Mouse (Mus musculus) embryonic facial prominence, embryonic 14.5 days (tissue): ENCODE data around the gene Gtdc1. TPM values are rescaled to one million over a fixed set of nuclear protein-coding genes. Genes with fewer than 3 reads are reported as not detected.

Experiments
- ATAC-seq: fragments of 200-750 bp; cut with Nextera tagmentation; 2 replicates; pipeline ENCODE4 v1.8.0; 2017; ENCODE audit warnings: low read depth, moderate number of reproducible peaks, moderate TSS enrichment
- DNase-seq: peaks from one replicate; pipeline ENCODE4 v3.0.0-alpha.2; 2015; ENCODE audit warnings: low spot score
- H3K27ac ChIP-seq: fragments of 300-500 bp; sonication (generic); replicated peaks from 2 replicates; pipeline ENCODE4 v1.5.1; 2014; ENCODE audit warnings: low read depth, mild to moderate bottlenecking, low read length, moderate library complexity
- H3K27me3 ChIP-seq: fragments of 300-500 bp; sonication (generic); replicated peaks from 2 replicates; pipeline ENCODE4 v1.6.1; 2014; ENCODE audit warnings: low read length; ENCODE audit not compliant: control insufficient read depth, insufficient read depth
- H3K36me3 ChIP-seq: fragments of 300-500 bp; sonication (generic); 2 replicates; pipeline ENCODE4 v1.6.1; 2014; ENCODE audit warnings: low read length, mixed read lengths; ENCODE audit not compliant: control insufficient read depth, insufficient read depth
- H3K4me1 ChIP-seq: fragments of 300-500 bp; sonication (generic); 2 replicates; pipeline ENCODE4 v1.6.1; 2014; ENCODE audit warnings: antibody characterized with exemption, low read length; ENCODE audit not compliant: control insufficient read depth, insufficient read depth
- H3K4me2 ChIP-seq: fragments of 300-500 bp; sonication (generic); 2 replicates; pipeline ENCODE4 v1.6.1; 2014; ENCODE audit warnings: low read depth, mild to moderate bottlenecking, low read length, moderate library complexity, mixed read lengths
- H3K4me3 ChIP-seq: fragments of 300-500 bp; sonication (generic); 2 replicates; pipeline ENCODE4 v1.5.1; 2014; ENCODE audit warnings: low read depth, mild to moderate bottlenecking, low read length
- H3K9ac ChIP-seq: fragments of 300-500 bp; sonication (generic); 2 replicates; pipeline ENCODE4 v1.6.1; 2014; ENCODE audit warnings: low read depth, mild to moderate bottlenecking, low read length, moderate library complexity, mixed read lengths
- H3K9me3 ChIP-seq: fragments of 300-500 bp; sonication (generic); 2 replicates; pipeline ENCODE4 v1.6.1; 2016; ENCODE audit warnings: low read length; ENCODE audit not compliant: control insufficient read depth
- WGBS: fragments of 180-500 bp; shearing (Covaris S2); extraction: QIAGEN DNeasy Blood & Tissue Kit; methylation state at CpG from one replicate; pipeline ENCODE4 v1.1.7; 2014; 5-methylcytosine and 5-hydroxymethylcytosine counted together
- polyA plus RNA-seq: library from polyadenylated mRNA; unstranded; fragments of >200 nt; fragmentation: Nextera tagmentation; extraction: Ambion mirVana; gene quantifications from 2 replicates; pipeline ENCODE4 v1.2.1, GENCODE M21; 2014

Gtdc1 gene
- polyA plus RNA-seq, 1 experiment from 2014 or later: 14.3 TPM

- WGBS: 57% methylated on average over 1 of the region's 1 CpGs
- no peaks in the 10 kb centered on the region for H3K27me3 ChIP-seq
Observed at GRCm38 (mm10) chr2:44693898-44694297, 233.6 kb downstream of the Gtdc1 start.

GRCm38 (mm10) chr2:44664049-44664448 lies 263.4 kb downstream of the Gtdc1 start:
- Histone ChIP-seq H3K4me2 (no peak overlapping the region), H3K9ac (no peak overlapping the region), H3K27ac (no peak overlapping the region), H3K27me3 (no peaks in the 10 kb centered on the region), H3K36me3 (no peaks in the 10 kb centered on the region), H3K9me3 (no peaks in the 10 kb centered on the region), H3K4me3 (no peak overlapping the region), H3K4me1 (no peaks in the 10 kb centered on the region)
- WGBS: 87% methylated on average over 7 of the region's 7 CpGs
- DNase-seq (no peak), ATAC-seq (no peak)

More at GRCm38 (mm10) chr2:44693898-44694297, 233.6 kb downstream of the Gtdc1 start:
- DNase-seq (no peak), ATAC-seq (no peak)
- Histone ChIP-seq H3K9ac (no peak overlapping the region), H3K4me1 (no peaks in the 10 kb centered on the region), H3K27ac (no peak overlapping the region), H3K9me3 (no peaks in the 10 kb centered on the region), H3K4me3 (no peak overlapping the region), H3K4me2 (no peak overlapping the region), H3K36me3 (no peaks in the 10 kb centered on the region)

- Histone ChIP-seq H3K4me2 (no peak overlapping the region), H3K9me3 (no peaks in the 10 kb centered on the region), H3K4me1 (no peaks in the 10 kb centered on the region), H3K27ac (no peak overlapping the region; the same call in 1 of the 2 replicates), H3K27me3 (no peaks in the 10 kb centered on the region), H3K36me3 (no peaks in the 10 kb centered on the region), H3K9ac (no peak overlapping the region), H3K4me3 (no peak overlapping the region)
- DNase-seq: peak; percentile 39
- no peak for ATAC-seq
- WGBS: 55% methylated on average over 2 of the region's 2 CpGs
Observed at GRCm38 (mm10) chr2:44659870-44660269, 267.6 kb downstream of the Gtdc1 start.

GRCm38 (mm10) chr2:44659011-44659410 lies 268.4 kb downstream of the Gtdc1 start:
- Histone ChIP-seq H3K4me1 (no peaks in the 10 kb centered on the region), H3K4me2 (no peak overlapping the region), H3K27ac (no peak overlapping the region), H3K36me3 (no peaks in the 10 kb centered on the region), H3K27me3 (no peaks in the 10 kb centered on the region), H3K9me3 (no peaks in the 10 kb centered on the region), H3K9ac (no peak overlapping the region), H3K4me3 (no peak overlapping the region)
- no peak for ATAC-seq
- DNase-seq: peak; percentile 53

- H3K9ac ChIP-seq: no peak overlapping the region
- H3K4me2 ChIP-seq: no peak overlapping the region
- H3K27ac ChIP-seq: no peak overlapping the region
- no peaks in the 10 kb centered on the region for H3K36me3 ChIP-seq
- no peak for DNase-seq
- no peaks in the 10 kb centered on the region for H3K4me1 ChIP-seq
- no peaks in the 10 kb centered on the region for H3K9me3 ChIP-seq
- no peak overlapping the region for H3K4me3 ChIP-seq
- no peak for ATAC-seq
- no peaks in the 10 kb centered on the region for H3K27me3 ChIP-seq
- 76% methylated on average over 3 of the region's 3 CpGs for WGBS
Observed at GRCm38 (mm10) chr2:44648537-44648936, 278.9 kb downstream of the Gtdc1 start.

GRCm38 (mm10) chr2:44646398-44646797 lies 281.1 kb downstream of the Gtdc1 start:
- Histone ChIP-seq H3K36me3 (no peaks in the 10 kb centered on the region), H3K4me2 (no peak overlapping the region), H3K27ac (no peak overlapping the region), H3K9ac (no peak overlapping the region), H3K27me3 (no peaks in the 10 kb centered on the region), H3K9me3 (no peaks in the 10 kb centered on the region), H3K4me1 (no peaks in the 10 kb centered on the region), H3K4me3 (no peak overlapping the region)
- peak; percentile 22 for DNase-seq
- no peak for ATAC-seq
- 77% methylated on average over 6 of the region's 6 CpGs for WGBS

- H3K27me3 ChIP-seq: no peaks in the 10 kb centered on the region
- H3K4me3 ChIP-seq: no peak overlapping the region
- no peak overlapping the region for H3K9ac ChIP-seq
- H3K4me2 ChIP-seq: no peak overlapping the region
- ATAC-seq (no peak), DNase-seq (no peak)
- H3K27ac ChIP-seq: no peak overlapping the region
- WGBS: 71% methylated on average over 2 of the region's 2 CpGs
- H3K36me3 ChIP-seq: no peaks in the 10 kb centered on the region
- H3K9me3 ChIP-seq: no peaks in the 10 kb centered on the region
- no peaks in the 10 kb centered on the region for H3K4me1 ChIP-seq
Observed at GRCm38 (mm10) chr2:44639370-44639769, 288.1 kb downstream of the Gtdc1 start.

- ATAC-seq (no peak), DNase-seq (no peak)
- Histone ChIP-seq H3K36me3 (no peaks in the 10 kb centered on the region), H3K27me3 (no peaks in the 10 kb centered on the region), H3K4me2 (no peak overlapping the region), H3K4me3 (no peak overlapping the region), H3K27ac (no peak overlapping the region), H3K9ac (no peak overlapping the region), H3K4me1 (no peaks in the 10 kb centered on the region), H3K9me3 (no peaks in the 10 kb centered on the region)
- WGBS: 83% methylated on average over 4 of the region's 4 CpGs
Observed at GRCm38 (mm10) chr2:44638157-44638556, 289.3 kb downstream of the Gtdc1 start.

- Histone ChIP-seq H3K27me3 (no peaks in the 10 kb centered on the region), H3K4me2 (no peak overlapping the region), H3K4me1 (no peaks in the 10 kb centered on the region; the same call in 1 of the 2 replicates), H3K36me3 (no peaks in the 10 kb centered on the region), H3K9ac (no peak overlapping the region), H3K4me3 (no peak overlapping the region), H3K27ac (no peak overlapping the region), H3K9me3 (no peaks in the 10 kb centered on the region)
- no peak for ATAC-seq
- 66% methylated on average over 8 of the region's 8 CpGs for WGBS
- no peak for DNase-seq
Observed at GRCm38 (mm10) chr2:44633971-44634370, 293.5 kb downstream of the Gtdc1 start.
